Mouse (Mus musculus) hindbrain, postnatal 0 days (tissue): ENCODE measurements at regions not wholly inside any gene's neighbourhood (a gene's known extent, or its start where the extent isn't known, plus 50 kb on each side); places are given as distances from the start of the nearest gene placed in this dataset.

ENCODE experiments used
- ATAC-seq: fragments of 200-750 bp; cut with Nextera tagmentation; 2 replicates; pipeline ENCODE4 v1.8.0; 2017; ENCODE audit warnings: mild to moderate bottlenecking, moderate TSS enrichment, moderate library complexity
- DNase-seq: peaks from one replicate; pipeline ENCODE4 v3.0.0-alpha.2; 2015; ENCODE audit warnings: low spot score
- H3K27ac ChIP-seq: fragments of 300-500 bp; sonication (generic); 2 replicates; pipeline ENCODE4 v1.5.1; 2014; ENCODE audit warnings: mild to moderate bottlenecking
- H3K27me3 ChIP-seq: fragments of 300-500 bp; sonication (generic); 2 replicates; pipeline ENCODE4 v1.6.1; 2014; ENCODE audit warnings: low read length, mixed read lengths; ENCODE audit not compliant: insufficient read depth
- H3K36me3 ChIP-seq: fragments of 300-500 bp; sonication (generic); 2 replicates; pipeline ENCODE4 v1.6.1; 2014; ENCODE audit warnings: low read length, mixed read lengths; ENCODE audit not compliant: insufficient read depth
- H3K4me1 ChIP-seq: fragments of 300-500 bp; sonication (generic); 2 replicates; pipeline ENCODE4 v1.6.1; 2014; ENCODE audit warnings: antibody characterized with exemption, low read length, mixed read lengths; ENCODE audit not compliant: insufficient read depth
- H3K4me2 ChIP-seq: fragments of 300-500 bp; sonication (generic); 2 replicates; pipeline ENCODE4 v1.6.1; 2014; ENCODE audit warnings: low read depth, mild to moderate bottlenecking, low read length, moderate library complexity, mixed read lengths
- H3K4me3 ChIP-seq: fragments of 300-500 bp; sonication (generic); 2 replicates; pipeline ENCODE4 v1.5.1; 2014; ENCODE audit warnings: low read length
- H3K9ac ChIP-seq: fragments of 300-500 bp; sonication (generic); replicated peaks from 2 replicates; pipeline ENCODE4 v1.6.1; 2014; ENCODE audit warnings: mild to moderate bottlenecking, low read length, moderate library complexity, mixed read lengths
- H3K9me3 ChIP-seq: fragments of 300-500 bp; sonication (generic); 2 replicates; pipeline ENCODE4 v1.6.1; 2016; ENCODE audit warnings: low read length, mixed read lengths
- CTCF ChIP-seq: IDR thresholded peaks from 2 replicates; pipeline ENCODE4 v1.5.1; 2016; ENCODE audit warnings: antibody characterized with exemption, control low read depth, low read depth
- WGBS: fragments of 180-500 bp; shearing (Covaris S2); extraction: QIAGEN DNeasy Blood & Tissue Kit; methylation state at CpG from one replicate; pipeline ENCODE4 v1.1.7; 2014; 5-methylcytosine and 5-hydroxymethylcytosine counted together

GRCm38 (mm10) chr15:5446756-5447314, 202.8 kb upstream of the Ptger4 start:
- H3K36me3 ChIP-seq = no peaks in the 10 kb centered on the region
- H3K27me3 ChIP-seq = no peaks in the 10 kb centered on the region
- H3K4me3 ChIP-seq = no peak overlapping the region
- H3K9ac ChIP-seq = no peak overlapping the region
- 62% methylated on average over 4 of the region's 4 CpGs for WGBS
- no peak for ATAC-seq
- DNase-seq = no peak
- H3K4me2 ChIP-seq = no peak overlapping the region
- H3K27ac ChIP-seq = no peak overlapping the region
- H3K9me3 ChIP-seq = no peaks in the 10 kb centered on the region
- H3K4me1 ChIP-seq = no peaks in the 10 kb centered on the region
- no peak for TF ChIP-seq CTCF

- H3K4me2 ChIP-seq = no peak overlapping the region
- H3K36me3 ChIP-seq = no peaks in the 10 kb centered on the region
- H3K27ac ChIP-seq = no peak overlapping the region
- DNase-seq = no peak
- no peak overlapping the region for H3K9ac ChIP-seq
- no peaks in the 10 kb centered on the region for H3K27me3 ChIP-seq
- no peaks in the 10 kb centered on the region for H3K9me3 ChIP-seq
- H3K4me1 ChIP-seq = no peaks in the 10 kb centered on the region
- no peak for ATAC-seq
- no peak overlapping the region for H3K4me3 ChIP-seq
- TF ChIP-seq CTCF = no peak
- WGBS = 97% methylated on average over 2 of the region's 2 CpGs
Observed at GRCm38 (mm10) chr15:5447707-5448496, 203.9 kb upstream of the Ptger4 start.

DNA sequence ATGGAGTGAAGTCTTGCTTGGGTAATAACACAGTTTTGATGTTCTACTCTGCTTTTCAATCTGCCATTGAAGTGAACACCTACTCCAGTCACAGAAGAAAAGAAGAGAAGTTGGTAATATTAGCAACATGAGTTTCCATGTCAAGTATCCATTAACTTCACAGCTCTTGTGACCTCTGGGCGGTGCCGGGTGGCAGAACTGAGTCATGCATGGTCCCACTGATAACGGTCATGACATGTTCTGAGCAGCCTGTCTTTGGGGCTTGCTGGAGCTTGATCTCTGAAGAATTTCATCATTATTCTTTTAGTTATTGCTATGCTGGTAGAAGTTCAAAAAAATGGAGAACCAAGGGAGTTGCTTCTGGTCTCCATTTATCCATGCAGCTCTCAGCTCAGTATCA, 215.1 kb upstream of the Ptger4 start:
- no peak for TF ChIP-seq CTCF
- ATAC-seq (no peak), DNase-seq (no peak)
- no peak overlapping the region for H3K27ac ChIP-seq
- H3K9me3 ChIP-seq = no peaks in the 10 kb centered on the region
- H3K9ac ChIP-seq = no peak overlapping the region
- H3K4me1 ChIP-seq = no peaks in the 10 kb centered on the region
- WGBS = over 99% methylated on average over 3 of the region's 3 CpGs
- no peak overlapping the region for H3K4me2 ChIP-seq
- no peak overlapping the region for H3K4me3 ChIP-seq
- H3K27me3 ChIP-seq = no peaks in the 10 kb centered on the region
- H3K36me3 ChIP-seq = no peaks in the 10 kb centered on the region

- no peak overlapping the region for H3K4me2 ChIP-seq
- H3K36me3 ChIP-seq = no peaks in the 10 kb centered on the region
- H3K9ac ChIP-seq = no peak overlapping the region
- DNase-seq (no peak), ATAC-seq (no peak)
- no peaks in the 10 kb centered on the region for H3K9me3 ChIP-seq
- no peak overlapping the region for H3K27ac ChIP-seq
- no peak for TF ChIP-seq CTCF
- 86% methylated on average over 4 of the region's 4 CpGs for WGBS
- no peak overlapping the region for H3K4me3 ChIP-seq
- no peaks in the 10 kb centered on the region for H3K27me3 ChIP-seq
- H3K4me1 ChIP-seq = no peaks in the 10 kb centered on the region
Observed at GRCm38 (mm10) chr15:5459580-5459979, 215.6 kb upstream of the Ptger4 start.

GRCm38 (mm10) chr15:5462651-5463050, 218.7 kb upstream of the Ptger4 start:
- no peaks in the 10 kb centered on the region for H3K27me3 ChIP-seq
- no peak for TF ChIP-seq CTCF
- ATAC-seq (no peak), DNase-seq (no peak)
- no peaks in the 10 kb centered on the region for H3K9me3 ChIP-seq
- H3K4me1 ChIP-seq = no peaks in the 10 kb centered on the region
- H3K4me2 ChIP-seq = no peak overlapping the region
- H3K36me3 ChIP-seq = no peaks in the 10 kb centered on the region
- H3K9ac ChIP-seq = no peak overlapping the region
- 73% methylated on average over 3 of the region's 3 CpGs for WGBS
- H3K4me3 ChIP-seq = no peak overlapping the region
- no peak overlapping the region for H3K27ac ChIP-seq

DNA sequence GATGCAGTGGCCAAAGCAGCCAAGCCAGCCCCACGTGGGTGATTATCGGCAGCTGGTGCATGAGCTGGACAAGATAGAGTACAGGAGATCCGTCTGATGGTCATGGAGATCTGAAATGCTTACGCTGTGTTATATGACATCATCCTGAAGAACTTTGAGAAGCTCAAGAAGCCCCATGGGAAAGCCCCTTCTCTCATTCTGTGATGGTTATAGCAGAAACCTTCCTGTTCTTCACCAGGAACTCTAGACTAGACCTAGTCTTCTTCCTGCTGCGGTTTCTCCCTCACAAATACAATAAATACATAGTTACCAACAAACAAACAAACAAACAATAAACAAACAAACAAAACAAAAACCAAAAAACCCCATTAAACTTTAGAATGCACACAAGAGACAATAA, 220.7 kb upstream of the Ptger4 start:
- WGBS = 90% methylated on average over 5 of the region's 5 CpGs
- H3K36me3 ChIP-seq = no peaks in the 10 kb centered on the region
- no peak for TF ChIP-seq CTCF
- H3K4me2 ChIP-seq = no peak overlapping the region
- no peaks in the 10 kb centered on the region for H3K4me1 ChIP-seq
- no peak for DNase-seq
- no peaks in the 10 kb centered on the region for H3K9me3 ChIP-seq
- no peak overlapping the region for H3K4me3 ChIP-seq
- no peaks in the 10 kb centered on the region for H3K27me3 ChIP-seq
- no peak overlapping the region for H3K9ac ChIP-seq
- ATAC-seq = no peak
- H3K27ac ChIP-seq = no peak overlapping the region

- H3K9ac ChIP-seq = no peak overlapping the region
- no peaks in the 10 kb centered on the region for H3K27me3 ChIP-seq
- no peak for TF ChIP-seq CTCF
- H3K4me1 ChIP-seq = no peaks in the 10 kb centered on the region
- no peak overlapping the region for H3K4me2 ChIP-seq
- H3K4me3 ChIP-seq = no peak overlapping the region
- DNase-seq (no peak), ATAC-seq (no peak)
- no peak overlapping the region for H3K27ac ChIP-seq
- 50% methylated on average over 3 of the region's 3 CpGs for WGBS
- H3K9me3 ChIP-seq = no peaks in the 10 kb centered on the region
- no peaks in the 10 kb centered on the region for H3K36me3 ChIP-seq
Observed at GRCm38 (mm10) chr15:5468535-5469073, 224.6 kb upstream of the Ptger4 start.
